Mouse (Mus musculus): ENCODE results near the gene Abcc3. TPM values are rescaled to one million over a fixed set of nuclear protein-coding genes. Genes with fewer than 3 reads are reported as not detected.

Gene Abcc3
- total RNA-seq (2021): 1 to 10 TPM; 2.0 to 2.7 TPM

DNA sequence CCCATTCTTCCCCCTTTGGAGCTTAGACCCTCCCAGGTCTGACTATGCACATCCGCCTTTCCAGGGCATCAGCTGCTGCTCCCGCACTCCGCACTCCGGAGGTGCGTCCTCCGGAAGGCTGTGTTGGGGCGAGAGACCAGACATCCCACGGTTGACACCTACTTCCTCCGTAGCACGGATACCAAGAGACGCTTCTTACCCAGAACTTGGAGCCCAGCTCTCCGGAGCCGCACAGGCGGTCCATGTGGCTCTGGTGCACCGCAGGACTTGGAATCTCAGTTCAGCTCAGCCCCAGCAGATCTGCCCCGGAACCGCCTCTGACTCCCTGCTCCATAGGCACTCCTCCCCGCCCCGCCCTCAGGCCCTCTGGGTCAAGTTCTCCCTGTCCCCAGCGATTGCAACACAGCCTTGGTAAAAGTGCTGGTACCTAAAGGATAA lies at the start of gene Abcc3:
Gene Abcc3, minus strand, starts transcription at position 326 of the 438 bp plus-strand sequence.
- intact Hi-C loops (cut with DNase I): no loop called here
- peak; percentile 20 for DNase-seq (ENCODE audit: low spot score)

- no peak for DNase-seq (ENCODE audit: low spot score)
- intact Hi-C loops (cut with DNase I): no loop called here
These were observed 49.0 kb upstream of the Abcc3 start for GRCm38 (mm10) chr11:94441752-94442151.

- intact Hi-C loops (cut with DNase I): no loop called here
- DNase-seq (ENCODE audit: low spot score): no peak
These were observed 48.3 kb upstream of the Abcc3 start for GRCm38 (mm10) chr11:94441122-94441521.

DNA sequence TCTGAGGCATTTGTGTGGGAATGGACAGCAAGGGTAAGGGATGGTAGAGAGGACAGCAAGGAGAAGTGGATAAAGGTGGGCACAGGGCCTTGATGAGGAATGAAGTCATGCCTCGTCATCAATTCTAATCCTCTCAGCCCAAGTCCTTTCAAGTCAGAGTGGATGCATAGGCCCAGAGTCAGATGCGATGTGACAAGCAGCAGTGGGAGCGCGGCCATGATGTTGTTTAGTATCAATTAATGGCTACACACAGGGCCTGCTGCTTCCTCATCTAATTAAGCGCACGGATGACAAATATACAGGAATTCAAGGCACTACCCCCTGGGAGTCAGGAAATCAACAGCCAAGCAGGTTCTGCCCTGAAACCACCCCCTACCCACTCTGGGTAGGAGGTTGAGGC lies 47.6 kb upstream of the Abcc3 start:
- intact Hi-C loops (cut with DNase I): no loop called here
- DNase-seq (ENCODE audit: low spot score): no peak

DNA sequence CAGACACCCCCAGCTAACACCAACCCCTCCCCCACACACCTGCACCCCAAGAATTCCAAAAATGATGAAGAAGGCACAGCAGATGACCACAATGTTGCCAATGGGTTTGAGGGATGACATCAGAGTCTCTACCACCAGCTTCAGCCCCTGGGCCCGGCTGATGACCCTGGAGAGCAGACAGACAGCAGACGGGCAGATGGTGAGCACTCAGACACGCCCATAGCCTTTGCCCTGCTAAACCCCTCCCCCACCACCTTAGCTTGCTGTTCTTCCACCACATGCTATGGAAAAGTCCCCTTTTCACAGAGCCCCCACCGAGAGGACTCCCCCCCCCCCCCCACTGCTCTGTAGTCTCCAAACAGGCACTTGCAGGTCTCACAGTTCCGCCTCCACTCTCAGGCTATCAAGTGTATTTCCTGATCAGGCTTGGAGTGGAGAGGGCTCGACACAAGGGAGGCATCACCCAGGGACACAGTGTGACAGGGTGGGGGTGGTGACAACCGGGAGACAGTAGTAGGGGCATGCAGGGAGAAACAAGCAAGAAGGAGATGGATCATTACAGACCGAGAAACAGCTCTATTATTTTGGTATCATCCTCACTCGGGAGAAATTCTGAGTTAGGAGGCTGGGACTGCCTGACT lies 36.3 kb upstream of the Abcc3 start:
- intact Hi-C loops (cut with DNase I): no loop called here

DNA sequence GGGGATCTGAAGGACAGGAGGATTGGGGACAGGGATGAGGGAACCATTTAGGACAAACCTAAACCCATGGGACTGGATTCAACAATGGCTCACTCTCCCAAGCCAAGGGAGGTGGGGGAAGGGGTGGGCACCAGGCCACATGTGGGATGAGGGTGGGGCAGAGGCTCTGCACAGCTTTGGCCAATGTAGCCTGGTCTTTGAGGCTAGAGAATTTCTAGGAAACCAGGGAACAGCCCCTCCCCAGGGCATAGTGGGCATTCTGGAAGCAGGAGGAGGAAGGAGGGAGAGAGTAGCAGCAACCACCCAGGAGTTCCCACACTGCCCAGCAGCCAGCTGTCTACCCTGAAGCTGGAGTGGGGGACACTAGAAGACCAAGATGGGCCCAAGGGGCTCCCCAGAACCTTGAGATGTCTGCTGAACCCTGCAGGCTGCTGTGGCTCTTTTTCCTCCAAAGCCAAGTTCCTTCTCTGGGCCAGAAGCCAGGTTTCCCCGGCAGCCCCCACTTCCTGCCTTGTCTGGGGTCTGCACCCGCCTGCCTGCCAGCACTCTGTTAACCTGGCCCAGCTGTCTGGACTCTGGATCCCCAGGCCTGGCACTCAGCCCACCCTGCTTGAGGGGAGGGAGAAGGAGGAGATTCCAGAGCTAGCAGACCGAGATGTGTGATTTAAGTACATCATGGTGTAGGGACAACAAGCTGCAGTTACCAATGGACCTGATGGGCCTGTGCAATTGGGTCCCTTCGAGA lies 35.5 kb upstream of the Abcc3 start:
- intact Hi-C loops (cut with DNase I): no loop called here
- peak; percentile 42 for DNase-seq (ENCODE audit: low spot score)

More for the DNA sequence above, 36.3 kb upstream of the Abcc3 start:
- no peak for DNase-seq (ENCODE audit: low spot score)

DNA sequence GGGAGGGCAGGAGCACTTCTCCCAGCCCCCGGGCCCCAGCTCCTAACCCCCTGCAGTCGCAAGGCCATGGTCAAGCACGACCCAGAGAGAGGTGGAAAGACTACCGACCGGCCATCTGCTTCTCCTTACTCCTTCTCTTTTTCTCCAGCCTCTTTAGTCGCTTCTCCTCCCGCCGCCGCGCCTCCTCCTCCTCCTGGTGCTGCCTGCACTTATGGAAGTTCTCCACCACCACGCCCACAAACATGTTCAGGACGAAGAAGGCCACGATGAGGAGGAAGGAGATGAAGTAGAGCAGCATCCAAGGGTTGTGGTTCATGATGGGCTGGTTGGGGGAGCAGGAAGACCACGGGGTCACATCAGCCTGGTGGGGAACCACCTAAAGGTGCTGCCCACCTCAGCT lies 32.9 kb upstream of the Abcc3 start:
- DNase-seq (ENCODE audit: low spot score): no peak
- intact Hi-C loops (cut with DNase I): no loop called here

GRCm38 (mm10) chr11:94425215-94425614 lies 32.4 kb upstream of the Abcc3 start:
- intact Hi-C loops (cut with DNase I): no loop called here
- no peak for DNase-seq (ENCODE audit: low spot score)

DNA sequence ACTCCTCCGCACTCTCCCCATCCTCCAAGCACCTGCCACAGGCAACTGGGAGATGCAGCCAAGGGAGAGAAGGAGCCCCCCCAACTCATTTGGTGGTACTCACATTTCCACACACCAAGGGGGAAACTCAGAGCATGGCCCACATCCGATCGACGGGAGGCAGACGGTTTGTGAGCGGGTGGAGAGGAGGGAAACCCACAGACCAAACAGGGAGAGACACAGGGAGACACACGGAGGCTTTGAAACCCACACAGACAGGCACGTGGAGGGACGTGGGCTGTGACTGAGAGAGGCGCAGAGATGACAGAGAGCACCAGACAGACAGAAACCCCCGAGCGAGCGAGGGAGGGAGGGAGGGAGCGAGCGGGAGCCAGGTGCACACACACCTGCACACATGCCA lies 31.6 kb upstream of the Abcc3 start:
- no peak for DNase-seq (ENCODE audit: low spot score)
- intact Hi-C loops (cut with DNase I): no loop called here

GRCm38 (mm10) chr11:94423855-94424254 lies 31.1 kb upstream of the Abcc3 start:
- intact Hi-C loops (cut with DNase I): no loop called here

GRCm38 (mm10) chr11:94420991-94421390 lies 28.2 kb upstream of the Abcc3 start:
- intact Hi-C loops (cut with DNase I): loop anchor here (1.0 kb wide), 1 partner anchor 65 kb away; the partner anchor contains the start of gene Spata20
- DNase-seq (ENCODE audit: low spot score): no peak

More at GRCm38 (mm10) chr11:94423855-94424254, 31.1 kb upstream of the Abcc3 start:
- DNase-seq (ENCODE audit: low spot score): no peak

GRCm38 (mm10) chr11:94420325-94420724 lies 27.5 kb upstream of the Abcc3 start:
- no peak for DNase-seq (ENCODE audit: low spot score)
- intact Hi-C loops (cut with DNase I): loop anchor here (1.0 kb wide), 1 partner anchor 66 kb away; the partner anchor contains the start of gene Spata20

GRCm38 (mm10) chr11:94419004-94419727 lies 26.4 kb upstream of the Abcc3 start:
- DNase-seq (ENCODE audit: low spot score): no peak
- intact Hi-C loops (cut with DNase I): loop anchor here (5.0 kb wide), 1 partner anchor 123 kb away; no protein-coding TSS in a partner anchor

DNA sequence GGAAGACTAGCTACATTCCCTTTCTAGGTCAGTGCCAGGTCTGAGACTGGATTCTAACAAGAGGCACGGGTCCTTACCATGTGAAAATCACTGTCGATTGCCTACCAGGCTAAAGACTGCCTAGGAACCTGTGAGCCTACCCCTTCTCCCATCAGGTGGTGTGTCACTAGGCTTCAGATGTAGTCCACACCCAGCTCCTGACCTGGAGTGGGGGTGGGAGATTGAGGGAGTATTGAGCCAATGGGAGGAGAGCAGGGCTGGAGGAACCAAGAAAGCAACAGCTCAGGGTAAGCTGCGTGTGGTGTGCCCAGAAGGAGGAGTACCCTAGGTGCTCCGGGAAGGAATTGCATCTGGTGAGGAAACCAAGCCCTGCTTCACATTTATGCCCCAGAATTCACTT lies 21.2 kb upstream of the Abcc3 start:
- DNase-seq (ENCODE audit: low spot score): no peak
- intact Hi-C loops (cut with DNase I): no loop called here

GRCm38 (mm10) chr11:94413516-94413915 lies 20.7 kb upstream of the Abcc3 start:
- intact Hi-C loops (cut with DNase I): no loop called here
- DNase-seq (ENCODE audit: low spot score): no peak

GRCm38 (mm10) chr11:94412998-94413469 lies 20.2 kb upstream of the Abcc3 start:
- no peak for DNase-seq (ENCODE audit: low spot score)
- intact Hi-C loops (cut with DNase I): no loop called here

DNA sequence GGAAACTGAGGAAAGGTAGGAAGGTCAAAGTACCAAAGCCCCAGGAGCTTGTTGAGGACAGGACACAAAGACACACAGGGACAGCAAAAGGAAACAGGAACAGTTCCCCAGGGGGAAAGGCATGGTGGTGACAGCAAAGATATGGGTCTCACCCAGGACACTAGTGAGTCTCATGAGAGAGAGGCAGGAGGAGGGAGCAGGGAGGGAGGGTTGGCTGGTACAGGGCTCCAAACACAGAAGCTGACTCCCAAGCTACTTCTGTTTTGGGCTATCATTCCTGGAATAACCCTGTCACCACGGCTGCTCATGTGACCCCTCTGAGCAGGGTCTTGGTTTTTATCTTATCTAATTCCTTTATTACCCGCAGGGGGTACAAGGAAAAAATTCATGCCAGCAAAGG lies 19.8 kb upstream of the Abcc3 start:
- no peak for DNase-seq (ENCODE audit: low spot score)
- intact Hi-C loops (cut with DNase I): no loop called here

- no peak for DNase-seq (ENCODE audit: low spot score)
- intact Hi-C loops (cut with DNase I): no loop called here
These were observed 15.1 kb upstream of the Abcc3 start for GRCm38 (mm10) chr11:94407803-94408321.

GRCm38 (mm10) chr11:94405348-94405747 lies 12.6 kb upstream of the Abcc3 start:
- intact Hi-C loops (cut with DNase I): loop anchor here (2.0 kb wide), 1 partner anchor 77 kb away; the partner anchor contains the start of gene Ankrd40
- no peak for DNase-seq (ENCODE audit: low spot score)

DNA sequence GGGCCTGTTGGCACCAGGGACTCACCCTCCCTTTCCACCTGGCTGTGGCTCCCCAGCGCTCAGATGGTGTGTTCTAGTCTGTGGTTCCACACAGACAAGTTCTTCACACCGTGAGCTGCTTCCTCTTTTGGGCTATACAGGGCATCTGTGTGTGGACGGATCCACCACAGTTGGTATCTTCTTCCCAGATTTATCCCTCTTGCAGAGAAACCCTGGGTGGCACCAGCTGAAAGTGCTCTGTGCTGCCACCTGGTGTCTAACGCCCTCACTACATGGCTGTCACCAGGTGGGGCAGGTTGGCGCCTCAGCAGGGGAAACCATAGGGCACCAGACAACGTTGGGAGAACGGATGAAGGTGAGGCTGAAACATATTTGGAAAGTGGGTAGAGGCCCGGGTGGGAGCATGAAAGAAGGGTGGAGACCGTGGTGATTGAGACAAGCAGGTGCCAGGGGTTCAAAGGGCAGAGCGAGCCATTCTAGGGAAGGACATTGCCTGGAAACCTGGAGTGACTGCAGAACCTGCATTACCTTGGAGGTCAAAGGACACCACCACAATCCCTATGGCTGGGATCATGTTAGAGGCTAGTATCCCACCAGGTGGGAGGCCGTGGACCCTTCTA lies 12.0 kb upstream of the Abcc3 start:
- peak; percentile 32 for DNase-seq (ENCODE audit: low spot score)
- intact Hi-C loops (cut with DNase I): loop anchor here (1.0 to 5.0 kb wide), 4 partner anchors 64 to 277 kb away; partner anchors contain the start of gene Ankrd40

All from heart, postnatal 25 days (tissue).